Mouse (Mus musculus): ENCODE measurements around the gene Neurl1a. TPM values are rescaled to one million over a fixed set of nuclear protein-coding genes. Genes with fewer than 3 reads are reported as not detected.

The Neurl1a gene
- polyA plus RNA-seq, 1 experiment from 2014 or later, result 4.5 TPM

GRCm38 (mm10) chr19:47176916-47177505, 1.6 kb upstream of the Neurl1a start:
- Histone ChIP-seq H3K9ac (ENCODE audit: low read depth, low read length) (no peak overlapping the region), H3K27me3 (replicated peaks; ENCODE audit: control insufficient read depth, insufficient read depth, low read length) (peaks cover 43% of the 10 kb centered on the region)

DNA sequence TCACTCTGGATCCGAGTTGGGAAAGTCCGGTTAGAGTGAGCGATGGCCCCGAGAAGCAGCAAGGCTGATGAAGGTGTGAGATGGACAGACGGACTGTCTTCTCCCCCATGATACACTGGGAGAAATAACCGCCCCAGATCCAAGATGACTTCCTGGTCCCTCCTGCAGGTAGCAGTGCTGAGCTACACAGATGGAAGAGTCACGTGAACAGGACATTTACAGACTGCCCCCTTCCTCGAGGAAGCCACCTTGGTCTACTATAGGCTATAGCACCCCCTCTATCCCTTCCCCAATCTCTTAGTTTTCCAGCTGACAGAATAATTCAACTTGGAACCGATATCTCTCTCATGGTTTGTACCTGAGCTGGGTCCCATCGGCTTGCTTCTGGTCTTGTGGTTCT, 619 bp upstream of the Neurl1a start:
- H3K9ac ChIP-seq (ENCODE audit: low read depth, low read length), result no peak overlapping the region

More at GRCm38 (mm10) chr19:47176916-47177505, 1.6 kb upstream of the Neurl1a start:
- DNase-seq (ENCODE audit: low spot score) (no peak), ATAC-seq (replicated peaks; ENCODE audit: low FRiP score) (no peak)
- Histone ChIP-seq H3K4me2 (no peak overlapping the region), H3K36me3 (ENCODE audit: control insufficient read depth, insufficient read depth, low read length) (no peaks in the 10 kb centered on the region), H3K27ac (ENCODE audit: low read depth, low read length) (no peak overlapping the region), H3K4me3 (ENCODE audit: low read depth, low read length) (no peak overlapping the region), H3K9me3 (ENCODE audit: control insufficient read depth, low read length) (0 out of 2 replicates have a peak, but pooled peaks cover 2% of the 10 kb centered on the region), H3K4me1 (replicated peaks; ENCODE audit: control insufficient read depth, insufficient read depth, low read length) (no peaks in the 10 kb centered on the region)
- 83% methylated on average over 2 of the region's 2 CpGs for WGBS

GRCm38 (mm10) chr19:47179272-47179809, 721 bp downstream of the Neurl1a start:
- Histone ChIP-seq H3K4me3 (ENCODE audit: low read depth, low read length) (peak overlapping the region; percentile 66), H3K27me3 (replicated peaks; ENCODE audit: control insufficient read depth, insufficient read depth, low read length) (peaks cover 43% of the 10 kb centered on the region), H3K4me1 (replicated peaks; ENCODE audit: control insufficient read depth, insufficient read depth, low read length) (no peaks in the 10 kb centered on the region), H3K4me2 (peak overlapping the region; percentile 94), H3K36me3 (ENCODE audit: control insufficient read depth, insufficient read depth, low read length) (no peaks in the 10 kb centered on the region), H3K27ac (ENCODE audit: low read depth, low read length) (no peak overlapping the region), H3K9me3 (ENCODE audit: control insufficient read depth, low read length) (0 out of 2 replicates have a peak, but pooled peaks cover 4% of the 10 kb centered on the region), H3K9ac (ENCODE audit: low read depth, low read length) (no peak overlapping the region)
- 1% methylated on average over 41 of the region's 42 CpGs for WGBS
- DNase-seq (ENCODE audit: low spot score) (peak; percentile 44), ATAC-seq (replicated peaks; ENCODE audit: low FRiP score) (no peak)

More for the DNA sequence above, 619 bp upstream of the Neurl1a start:
- H3K4me2 ChIP-seq, result peak overlapping the region; percentile 94
- WGBS, result 16% methylated on average over 10 of the region's 10 CpGs
- ATAC-seq (replicated peaks; ENCODE audit: low FRiP score) (no peak), DNase-seq (ENCODE audit: low spot score) (no peak)
- no peak overlapping the region for H3K27ac ChIP-seq (ENCODE audit: low read depth, low read length)
- 0 out of 2 replicates have a peak, but pooled peaks cover 4% of the 10 kb centered on the region for H3K9me3 ChIP-seq (ENCODE audit: control insufficient read depth, low read length)
- H3K4me3 ChIP-seq (ENCODE audit: low read depth, low read length), result peak overlapping the region; percentile 66
- H3K4me1 ChIP-seq (replicated peaks; ENCODE audit: control insufficient read depth, insufficient read depth, low read length), result no peaks in the 10 kb centered on the region
- peaks cover 43% of the 10 kb centered on the region for H3K27me3 ChIP-seq (replicated peaks; ENCODE audit: control insufficient read depth, insufficient read depth, low read length)
- no peaks in the 10 kb centered on the region for H3K36me3 ChIP-seq (ENCODE audit: control insufficient read depth, insufficient read depth, low read length)

GRCm38 (mm10) chr19:47180011-47180410, 1.4 kb downstream of the Neurl1a start:
- H3K4me1 ChIP-seq (replicated peaks; ENCODE audit: control insufficient read depth, insufficient read depth, low read length), result no peaks in the 10 kb centered on the region
- DNase-seq (ENCODE audit: low spot score), result no peak
- no peak overlapping the region for H3K4me2 ChIP-seq
- H3K36me3 ChIP-seq (ENCODE audit: control insufficient read depth, insufficient read depth, low read length), result no peaks in the 10 kb centered on the region
- H3K27ac ChIP-seq (ENCODE audit: low read depth, low read length), result no peak overlapping the region
- peaks cover 43% of the 10 kb centered on the region for H3K27me3 ChIP-seq (replicated peaks; ENCODE audit: control insufficient read depth, insufficient read depth, low read length)
- no peak overlapping the region for H3K9ac ChIP-seq (ENCODE audit: low read depth, low read length)
- ATAC-seq (replicated peaks; ENCODE audit: low FRiP score), result no peak
- 21% methylated on average over 8 of the region's 8 CpGs for WGBS
- 0 out of 2 replicates have a peak overlapping the region, but pooled peaks have one; percentile 66 for H3K4me3 ChIP-seq (ENCODE audit: low read depth, low read length)
- H3K9me3 ChIP-seq (ENCODE audit: control insufficient read depth, low read length), result 0 out of 2 replicates have a peak, but pooled peaks cover 4% of the 10 kb centered on the region

GRCm38 (mm10) chr19:47184221-47184620, 5.6 kb downstream of the Neurl1a start:
- Histone ChIP-seq H3K9me3 (ENCODE audit: control insufficient read depth, low read length) (0 out of 2 replicates have a peak, but pooled peaks cover 4% of the 10 kb centered on the region), H3K4me3 (ENCODE audit: low read depth, low read length) (no peak overlapping the region), H3K4me1 (replicated peaks; ENCODE audit: control insufficient read depth, insufficient read depth, low read length) (no peaks in the 10 kb centered on the region), H3K9ac (ENCODE audit: low read depth, low read length) (no peak overlapping the region), H3K27me3 (replicated peaks; ENCODE audit: control insufficient read depth, insufficient read depth, low read length) (peaks cover 22% of the 10 kb centered on the region), H3K36me3 (ENCODE audit: control insufficient read depth, insufficient read depth, low read length) (no peaks in the 10 kb centered on the region), H3K27ac (ENCODE audit: low read depth, low read length) (no peak overlapping the region), H3K4me2 (no peak overlapping the region)
- no peak for DNase-seq (ENCODE audit: low spot score)
- no peak for ATAC-seq (replicated peaks; ENCODE audit: low FRiP score)
- 64% methylated on average over 8 of the region's 8 CpGs for WGBS

DNA sequence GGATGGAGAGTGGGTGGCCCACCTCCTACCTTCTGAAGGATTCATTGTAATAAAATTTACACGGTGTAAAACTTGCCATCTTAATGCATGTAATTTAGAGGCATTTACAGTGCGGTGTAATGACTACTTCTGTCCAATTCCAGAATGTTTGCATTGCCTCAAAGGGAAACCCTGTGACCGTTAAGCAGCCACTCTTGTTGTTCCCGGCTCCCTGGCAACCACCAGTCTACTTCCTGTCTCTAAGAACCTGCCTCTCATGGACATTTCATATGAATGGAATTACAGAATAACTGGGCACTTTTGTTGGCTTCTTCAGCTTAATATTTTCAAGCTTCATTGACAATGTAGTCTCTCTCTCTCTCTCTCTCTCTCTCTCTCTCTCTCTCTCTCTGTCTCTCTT, 6.1 kb downstream of the Neurl1a start:
- Histone ChIP-seq H3K27me3 (replicated peaks; ENCODE audit: control insufficient read depth, insufficient read depth, low read length) (peaks cover 17% of the 10 kb centered on the region), H3K9me3 (ENCODE audit: control insufficient read depth, low read length) (0 out of 2 replicates have a peak, but pooled peaks cover 4% of the 10 kb centered on the region), H3K36me3 (ENCODE audit: control insufficient read depth, insufficient read depth, low read length) (no peaks in the 10 kb centered on the region), H3K27ac (ENCODE audit: low read depth, low read length) (no peak overlapping the region), H3K4me1 (replicated peaks; ENCODE audit: control insufficient read depth, insufficient read depth, low read length) (no peaks in the 10 kb centered on the region), H3K9ac (ENCODE audit: low read depth, low read length) (no peak overlapping the region), H3K4me3 (ENCODE audit: low read depth, low read length) (no peak overlapping the region), H3K4me2 (no peak overlapping the region)
- DNase-seq (ENCODE audit: low spot score), result no peak
- ATAC-seq (replicated peaks; ENCODE audit: low FRiP score), result no peak
- WGBS, result 57% methylated on average over 4 of the region's 4 CpGs

DNA sequence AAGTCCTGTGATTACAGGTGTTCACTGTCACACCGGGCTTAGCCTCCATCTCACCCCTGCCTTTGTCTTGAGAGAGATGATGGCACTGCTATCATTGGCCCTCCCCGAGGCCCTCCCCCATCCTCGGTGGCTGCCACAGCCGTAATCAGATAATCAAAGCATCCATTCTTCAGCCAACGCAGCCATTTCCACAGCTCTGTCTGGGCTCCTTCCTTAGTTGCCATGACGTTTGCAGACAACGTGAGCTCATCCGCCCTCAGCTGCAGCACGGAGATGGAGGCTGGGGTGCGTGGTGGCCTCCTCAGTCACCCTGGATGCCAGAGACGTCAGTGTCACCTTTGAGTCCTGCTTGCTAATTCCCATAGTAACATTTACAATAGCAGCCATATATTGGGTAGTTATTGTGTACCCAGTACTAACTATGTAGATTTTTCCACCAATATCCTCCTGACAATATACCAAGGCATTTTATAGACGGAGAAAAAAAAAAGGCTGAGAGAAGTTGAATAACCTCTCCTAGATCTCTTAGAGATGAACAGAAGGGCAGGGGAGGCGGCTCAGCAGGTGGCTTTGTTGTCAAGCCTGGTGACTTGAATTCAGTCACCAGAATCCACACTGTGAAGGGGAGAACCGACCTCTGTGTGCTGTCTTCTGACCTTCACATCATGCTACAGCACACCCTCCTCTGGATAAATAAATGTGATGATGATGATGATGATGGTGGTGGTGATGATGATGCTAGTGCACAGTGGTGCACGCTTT, 8.1 kb downstream of the Neurl1a start:
- Histone ChIP-seq H3K9ac (ENCODE audit: low read depth, low read length) (no peak overlapping the region), H3K36me3 (ENCODE audit: control insufficient read depth, insufficient read depth, low read length) (no peaks in the 10 kb centered on the region), H3K27ac (ENCODE audit: low read depth, low read length) (no peak overlapping the region), H3K4me2 (no peak overlapping the region), H3K27me3 (replicated peaks; ENCODE audit: control insufficient read depth, insufficient read depth, low read length) (no peaks in the 10 kb centered on the region), H3K4me3 (ENCODE audit: low read depth, low read length) (no peak overlapping the region), H3K9me3 (ENCODE audit: control insufficient read depth, low read length) (0 out of 2 replicates have a peak, but pooled peaks cover 4% of the 10 kb centered on the region), H3K4me1 (replicated peaks; ENCODE audit: control insufficient read depth, insufficient read depth, low read length) (no peaks in the 10 kb centered on the region)
- no peak for DNase-seq (ENCODE audit: low spot score)
- no peak for ATAC-seq (replicated peaks; ENCODE audit: low FRiP score)
- WGBS, result 40% methylated on average over 15 of the region's 15 CpGs

- Histone ChIP-seq H3K27ac (ENCODE audit: low read depth, low read length) (no peak overlapping the region), H3K27me3 (replicated peaks; ENCODE audit: control insufficient read depth, insufficient read depth, low read length) (no peaks in the 10 kb centered on the region), H3K4me3 (ENCODE audit: low read depth, low read length) (no peak overlapping the region), H3K4me2 (no peak overlapping the region), H3K9me3 (ENCODE audit: control insufficient read depth, low read length) (no peaks in the 10 kb centered on the region), H3K4me1 (replicated peaks; ENCODE audit: control insufficient read depth, insufficient read depth, low read length) (no peaks in the 10 kb centered on the region), H3K9ac (ENCODE audit: low read depth, low read length) (no peak overlapping the region), H3K36me3 (ENCODE audit: control insufficient read depth, insufficient read depth, low read length) (no peaks in the 10 kb centered on the region)
- DNase-seq (ENCODE audit: low spot score) (no peak), ATAC-seq (replicated peaks; ENCODE audit: low FRiP score) (no peak)
- 80% methylated on average over 11 of the region's 11 CpGs for WGBS
Observed at GRCm38 (mm10) chr19:47188515-47189128, 10.0 kb downstream of the Neurl1a start.
